Mouse (Mus musculus): ENCODE data around the gene Rom1. TPM values are rescaled to one million over a fixed set of nuclear protein-coding genes. Genes with fewer than 3 reads are reported as not detected.
"Not testable (repeated sequence)": the region's sequence is repeated elsewhere in the genome, so short reads cannot be mapped to it uniquely, and the experiment has no call there.

The Rom1 gene
- polyA plus RNA-seq (2012; rRNA removed), result 9.6 and 11.7 TPM in 2 replicates

- no peak for DNase-seq (ENCODE audit: low read depth)
Measured at GRCm38 (mm10) chr19:8929224-8930088, at the start of gene Rom1, which contains the start of gene Eml3. Gene Rom1 (minus strand): TSS chr19:8929356. Gene Eml3 (plus strand): TSS chr19:8929552.

- no peak for DNase-seq (ENCODE audit: low read depth)
Measured at GRCm38 (mm10) chr19:8976535-8976934, 47.4 kb upstream of the Rom1 start.

- DNase-seq (ENCODE audit: low read depth), result no peak
Measured at GRCm38 (mm10) chr19:8975491-8975890, 46.3 kb upstream of the Rom1 start.

GRCm38 (mm10) chr19:8974638-8975037 lies 45.5 kb upstream of the Rom1 start:
- no peak for DNase-seq (ENCODE audit: low read depth)

GRCm38 (mm10) chr19:8972491-8972890 lies 43.3 kb upstream of the Rom1 start:
- not testable (repeated sequence) for DNase-seq (ENCODE audit: low read depth)

GRCm38 (mm10) chr19:8967893-8968292 lies 38.7 kb upstream of the Rom1 start:
- DNase-seq (ENCODE audit: low read depth), result no peak

- no peak for DNase-seq (ENCODE audit: low read depth)
Measured at GRCm38 (mm10) chr19:8967373-8967743, 38.2 kb upstream of the Rom1 start.

- peak; percentile 92 for DNase-seq (ENCODE audit: low read depth)
Measured at GRCm38 (mm10) chr19:8966590-8967372, 37.6 kb upstream of the Rom1 start, which contains the start of gene Eef1g. Gene Eef1g (plus strand): TSS chr19:8967041.

- no peak for DNase-seq (ENCODE audit: low read depth)
Measured at GRCm38 (mm10) chr19:8966198-8966589, 37.0 kb upstream of the Rom1 start.

- DNase-seq (ENCODE audit: low read depth), result no peak
Measured at GRCm38 (mm10) chr19:8965771-8966170, 36.6 kb upstream of the Rom1 start.

GRCm38 (mm10) chr19:8965075-8965474 lies 35.9 kb upstream of the Rom1 start:
- no peak for DNase-seq (ENCODE audit: low read depth)

GRCm38 (mm10) chr19:8962256-8962655 lies 33.1 kb upstream of the Rom1 start:
- DNase-seq (ENCODE audit: low read depth), result no peak

GRCm38 (mm10) chr19:8954171-8954570 lies 25.0 kb upstream of the Rom1 start:
- no peak for DNase-seq (ENCODE audit: low read depth)

- peak; percentile 85 for DNase-seq (ENCODE audit: low read depth)
Measured at GRCm38 (mm10) chr19:8953135-8954039, 24.2 kb upstream of the Rom1 start, which contains the start of gene Tut1. Gene Tut1 (plus strand): TSS chr19:8953847.

GRCm38 (mm10) chr19:8952241-8952640 lies 23.1 kb upstream of the Rom1 start:
- DNase-seq (ENCODE audit: low read depth), result no peak

GRCm38 (mm10) chr19:8950190-8950589 lies 21.0 kb upstream of the Rom1 start:
- DNase-seq (ENCODE audit: low read depth), result no peak

- no peak for DNase-seq (ENCODE audit: low read depth)
Measured at GRCm38 (mm10) chr19:8946929-8947328, 17.8 kb upstream of the Rom1 start.

GRCm38 (mm10) chr19:8945251-8945650 lies 16.1 kb upstream of the Rom1 start:
- no peak for DNase-seq (ENCODE audit: low read depth)

GRCm38 (mm10) chr19:8944750-8945149 lies 15.6 kb upstream of the Rom1 start:
- DNase-seq (ENCODE audit: low read depth), result no peak

- DNase-seq (ENCODE audit: low read depth), result no peak
Measured at GRCm38 (mm10) chr19:8944062-8944461, 14.9 kb upstream of the Rom1 start.

- no peak for DNase-seq (ENCODE audit: low read depth)
Measured at GRCm38 (mm10) chr19:8943047-8943446, 13.9 kb upstream of the Rom1 start.
